In genomic region chr3:79181248-79181991, GRCm38 (mm10) we compare ENCODE assay signal across 8 mouse cellular contexts.
DNase-seq lines count a peak whose midpoint lies in the region; ATAC-seq and TF ChIP-seq lines count a peak whose summit lies in the region.

No protein-coding gene starts in this region.

- H3K9me3 ChIP-seq in heart, embryonic 11.5 days (replicated peaks; ENCODE audit: control insufficient read depth, low read length) = no peaks in the 10 kb centered on the region
- no peaks in the 10 kb centered on the region for H3K9me3 ChIP-seq in kidney, embryonic 14.5 days (ENCODE audit: control insufficient read depth, low read length)
- no peaks in the 10 kb centered on the region for H3K9me3 ChIP-seq in stomach, embryonic 14.5 days (ENCODE audit: control insufficient read depth, low read depth, low read length)

- no peak for TF ChIP-seq CTCF in cerebellum, adult 2 months (IDR thresholded peaks at IDR 0.05; ENCODE audit: borderline replicate concordance, insufficient read depth, low read depth, low read length)

- peak overlapping the region; percentile 13; the same call in 1 of the 2 replicates for H3K9ac ChIP-seq in heart, embryonic 11.5 days (ENCODE audit: low read depth, low read length)
- no peak overlapping the region for H3K9ac ChIP-seq in kidney, embryonic 14.5 days (ENCODE audit: low read depth, low read length)
- H3K9ac ChIP-seq in stomach, embryonic 14.5 days (replicated peaks; ENCODE audit: low read depth, low read length) = no peak overlapping the region

- no peak for DNase-seq in frontal cortex, postnatal 10 days (ENCODE audit: low spot score in 2 of 2)
- peak; percentile 52 for DNase-seq in embryo, embryonic 11 days
- DNase-seq in lung, postnatal 25 days (ENCODE audit: low spot score) = peak; percentile 91
- no peak for DNase-seq in cerebellum, adult 2 months

- peak overlapping the region; percentile 29 for H3K4me3 ChIP-seq in heart, embryonic 11.5 days (ENCODE audit: low read depth, low read length)
- no peak overlapping the region for H3K4me3 ChIP-seq in kidney, embryonic 14.5 days (ENCODE audit: low read length)
- H3K4me3 ChIP-seq in stomach, embryonic 14.5 days (ENCODE audit: low read depth, low read length) = peak overlapping the region; percentile 8; the same call in 1 of the 2 replicates
- no peak overlapping the region for H3K4me3 ChIP-seq in cerebellum, adult 2 months (replicated peaks; ENCODE audit: insufficient read depth, low read depth, low read length)

- H3K27ac ChIP-seq in heart, embryonic 11.5 days (ENCODE audit: low read depth, low read length) = peak overlapping the region; percentile 80
- peak overlapping the region; percentile 56; the same call in 1 of the 2 replicates for H3K27ac ChIP-seq in kidney, embryonic 14.5 days (ENCODE audit: low read depth, low read length)
- H3K27ac ChIP-seq in stomach, embryonic 14.5 days (ENCODE audit: low read length) = peak overlapping the region; percentile 86
- no peak overlapping the region for H3K27ac ChIP-seq in cerebellum, adult 2 months (ENCODE audit: insufficient read depth, low read length)

- no peaks in the 10 kb centered on the region for H3K36me3 ChIP-seq in heart, embryonic 11.5 days (ENCODE audit: control insufficient read depth, insufficient read depth, low read length)
- no peaks in the 10 kb centered on the region for H3K36me3 ChIP-seq in kidney, embryonic 14.5 days (ENCODE audit: control insufficient read depth, insufficient read depth, low read length)
- no peaks in the 10 kb centered on the region for H3K36me3 ChIP-seq in stomach, embryonic 14.5 days (ENCODE audit: control insufficient read depth, insufficient read depth, low read length)

- WGBS in heart, embryonic 11.5 days (ENCODE audit: insufficient replicate concordance) = 35% methylated on average over 24 of the region's 24 CpGs
- 66% methylated on average over 24 of the region's 24 CpGs for WGBS in kidney, embryonic 14.5 days
- 10% methylated on average over 24 of the region's 24 CpGs for WGBS in stomach, embryonic 14.5 days
- 75% methylated on average over 24 of the region's 24 CpGs for WGBS in cerebellum, adult 2 months

- no peak for TF ChIP-seq POLR2A in cerebellum, adult 2 months (IDR thresholded peaks at IDR 0.05; ENCODE audit: borderline replicate concordance, insufficient read depth, low read length)

- H3K27me3 ChIP-seq in heart, embryonic 11.5 days (ENCODE audit: control insufficient read depth, insufficient read depth, low read length) = no peaks in the 10 kb centered on the region
- H3K27me3 ChIP-seq in kidney, embryonic 14.5 days (ENCODE audit: control insufficient read depth, insufficient read depth, low read length) = no peaks in the 10 kb centered on the region
- no peaks in the 10 kb centered on the region for H3K27me3 ChIP-seq in stomach, embryonic 14.5 days (ENCODE audit: control insufficient read depth, insufficient read depth, low read length)
- no peaks in the 10 kb centered on the region for H3K27me3 ChIP-seq in cerebellum, adult 2 months (ENCODE audit: control insufficient read depth, insufficient read depth, low read length)

- peak overlapping the region; percentile 56 for H3K4me2 ChIP-seq in heart, embryonic 11.5 days
- no peak overlapping the region; the same call in 1 of the 2 replicates for H3K4me2 ChIP-seq in kidney, embryonic 14.5 days (replicated peaks; ENCODE audit: low read depth, low read length)
- peak overlapping the region; percentile 46 for H3K4me2 ChIP-seq in stomach, embryonic 14.5 days (replicated peaks; ENCODE audit: low read depth, low read length)

- peak; percentile 39 for ATAC-seq in frontal cortex, adult (ENCODE audit: low TSS enrichment)
- peak; percentile 84 for ATAC-seq in heart, embryonic 11.5 days (replicated peaks; ENCODE audit: insufficient number of reproducible peaks, low FRiP score, low TSS enrichment)
- peak; percentile 77; the same call in 1 of the 2 replicates for ATAC-seq in kidney, embryonic 14.5 days (ENCODE audit: low FRiP score, low TSS enrichment)
- peak; percentile 87 for ATAC-seq in stomach, embryonic 14.5 days (ENCODE audit: insufficient number of reproducible peaks, insufficient read depth, low FRiP score, low read depth)

- H3K4me1 ChIP-seq in heart, embryonic 11.5 days (ENCODE audit: control insufficient read depth, insufficient read depth, low read length) = peaks cover 45% of the 10 kb centered on the region
- peaks cover 32% of the 10 kb centered on the region for H3K4me1 ChIP-seq in kidney, embryonic 14.5 days (ENCODE audit: control insufficient read depth, insufficient read depth, low read length)
- peaks cover 54% of the 10 kb centered on the region for H3K4me1 ChIP-seq in stomach, embryonic 14.5 days (ENCODE audit: control insufficient read depth, insufficient read depth, low read length)
- peaks cover 14% of the 10 kb centered on the region for H3K4me1 ChIP-seq in cerebellum, adult 2 months (ENCODE audit: control insufficient read depth, insufficient read depth, low read length)

Comparison
In these comparisons a context has a peak if more than half of its experiments do, and no peak if none do; other contexts are left out.
1. DNase-seq: peak in embryo, embryonic 11 days (single experiment) and lung, postnatal 25 days (single experiment); none in frontal cortex, postnatal 10 days (0 of 2) and cerebellum, adult 2 months (0 of 2).
2. H3K4me3 ChIP-seq: peak in heart, embryonic 11.5 days (single experiment) and stomach, embryonic 14.5 days (single experiment); none in kidney, embryonic 14.5 days (single experiment) and cerebellum, adult 2 months (single experiment).
3. Peak in every context shown above with its lines, with median percentiles within 50 percentile points of each other: ATAC-seq.